Mouse (Mus musculus): Measurements from ENCODE around the gene Ccdc174.
"Not testable (repeated sequence)": the region's sequence is repeated elsewhere in the genome, so short reads cannot be mapped to it uniquely, and the experiment has no call there.

Ccdc174 gene

DNA sequence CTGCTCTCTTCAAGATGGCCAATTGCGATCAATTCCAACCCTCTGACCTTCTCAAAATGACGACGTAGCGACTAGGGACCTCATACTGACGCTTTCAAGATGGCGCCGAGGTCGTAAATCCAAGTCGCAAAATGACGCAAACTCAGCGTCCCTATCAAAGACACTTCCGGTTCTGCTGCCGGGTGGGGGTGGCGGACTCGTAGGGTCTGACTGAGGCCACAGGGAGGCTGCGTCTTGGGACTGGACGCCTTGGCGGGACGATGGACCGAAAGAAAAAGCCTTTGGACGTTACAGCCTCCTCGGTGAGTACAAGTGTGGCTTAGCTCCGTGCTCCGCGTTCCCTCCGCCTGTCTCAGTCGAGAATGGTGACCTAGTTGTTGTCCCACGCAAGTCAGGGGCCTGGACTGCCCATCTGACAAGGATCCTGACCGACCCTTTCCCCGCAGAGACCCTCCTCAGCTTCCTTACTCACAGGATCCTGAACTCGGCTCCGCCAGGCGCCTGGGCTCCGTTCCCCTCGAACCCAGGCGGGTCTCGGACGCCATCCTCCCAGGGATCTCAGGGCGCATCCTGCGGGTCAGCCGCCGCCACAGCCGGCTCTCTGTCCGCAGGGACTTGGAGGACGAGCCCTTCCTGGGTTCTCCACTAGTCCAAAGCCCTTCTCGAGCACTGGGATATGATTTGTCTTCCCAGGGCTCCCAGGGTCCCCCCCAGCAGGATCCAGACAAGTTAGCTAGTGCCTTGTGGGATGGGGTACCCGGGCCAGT is at the start of gene Ccdc174:
Gene Ccdc174 (plus strand): TSS at position 169 of the 767 bp plus-strand sequence.
- peak; percentile 89 for DNase-seq (ENCODE audit: low spot score)

DNA sequence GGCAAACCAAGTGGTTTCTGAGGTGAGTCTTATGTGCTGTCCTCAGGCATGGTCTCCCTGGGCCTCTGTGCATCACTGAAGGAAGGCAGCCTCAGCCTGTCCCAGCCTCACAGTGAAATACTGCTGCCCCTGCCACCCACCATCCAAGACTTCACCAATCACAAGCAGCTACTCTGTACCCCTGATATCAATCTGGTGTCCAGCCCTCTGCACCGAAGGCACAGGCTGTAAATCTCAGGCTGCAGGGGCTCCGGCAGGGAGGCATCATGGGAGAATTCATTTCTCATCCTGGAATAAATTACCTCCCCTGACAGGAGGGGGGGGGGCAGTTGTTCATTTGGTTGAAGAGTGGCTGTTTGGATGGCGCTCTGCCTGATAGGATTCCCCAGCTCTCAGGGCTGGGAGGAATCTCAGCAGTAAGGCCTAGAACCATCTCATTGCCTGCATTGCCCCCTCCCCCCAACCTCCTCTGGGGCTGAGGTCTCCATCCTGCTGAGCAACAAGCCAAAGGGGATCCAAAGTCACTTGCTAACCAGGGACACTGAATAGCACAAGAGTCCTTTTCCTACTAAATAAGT is 44.9 kb upstream of the Ccdc174 start:
- DNase-seq (ENCODE audit: low spot score) = no peak

DNA sequence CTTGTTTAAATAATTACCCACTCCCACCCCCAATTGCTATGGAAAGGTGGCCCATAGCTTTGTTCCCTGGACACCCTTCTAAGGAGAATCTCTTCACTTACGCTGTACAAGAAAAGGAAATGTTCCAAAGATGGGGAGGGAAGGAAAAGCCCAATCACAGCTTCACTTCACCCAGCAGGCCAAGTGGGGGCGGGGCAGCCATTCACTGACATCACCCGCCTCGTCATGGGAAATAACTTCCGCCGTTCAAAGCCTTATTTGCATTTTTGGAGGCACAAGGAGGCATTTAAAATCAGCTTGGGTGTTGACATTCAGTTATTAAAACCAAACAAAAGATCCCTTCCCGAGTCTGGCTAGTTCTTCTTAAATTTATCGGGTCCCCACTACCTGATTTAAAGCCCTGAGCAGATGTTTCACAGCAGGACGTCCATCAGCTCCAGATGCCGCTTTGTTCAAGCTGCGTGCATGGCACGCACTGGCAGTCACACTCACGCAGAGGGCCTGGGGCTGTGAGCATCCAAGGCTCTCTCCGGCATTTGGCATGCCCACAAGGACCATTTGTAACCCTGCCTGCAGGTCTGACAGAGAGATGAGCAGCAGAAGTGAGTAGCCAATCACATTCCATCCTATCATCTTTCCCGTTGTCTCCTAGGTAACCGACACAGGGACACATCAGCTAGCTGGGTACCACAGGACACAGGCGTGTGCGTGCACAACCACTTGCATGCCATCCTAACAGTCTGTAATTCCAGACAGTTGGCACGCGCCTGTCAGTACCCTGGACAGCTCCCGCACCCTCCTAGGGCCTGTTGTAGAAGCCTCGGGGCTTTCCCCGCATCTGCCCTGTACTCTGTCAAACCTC is 38.6 kb upstream of the Ccdc174 start:
- peak; percentile 87 for DNase-seq (ENCODE audit: low spot score)

DNA sequence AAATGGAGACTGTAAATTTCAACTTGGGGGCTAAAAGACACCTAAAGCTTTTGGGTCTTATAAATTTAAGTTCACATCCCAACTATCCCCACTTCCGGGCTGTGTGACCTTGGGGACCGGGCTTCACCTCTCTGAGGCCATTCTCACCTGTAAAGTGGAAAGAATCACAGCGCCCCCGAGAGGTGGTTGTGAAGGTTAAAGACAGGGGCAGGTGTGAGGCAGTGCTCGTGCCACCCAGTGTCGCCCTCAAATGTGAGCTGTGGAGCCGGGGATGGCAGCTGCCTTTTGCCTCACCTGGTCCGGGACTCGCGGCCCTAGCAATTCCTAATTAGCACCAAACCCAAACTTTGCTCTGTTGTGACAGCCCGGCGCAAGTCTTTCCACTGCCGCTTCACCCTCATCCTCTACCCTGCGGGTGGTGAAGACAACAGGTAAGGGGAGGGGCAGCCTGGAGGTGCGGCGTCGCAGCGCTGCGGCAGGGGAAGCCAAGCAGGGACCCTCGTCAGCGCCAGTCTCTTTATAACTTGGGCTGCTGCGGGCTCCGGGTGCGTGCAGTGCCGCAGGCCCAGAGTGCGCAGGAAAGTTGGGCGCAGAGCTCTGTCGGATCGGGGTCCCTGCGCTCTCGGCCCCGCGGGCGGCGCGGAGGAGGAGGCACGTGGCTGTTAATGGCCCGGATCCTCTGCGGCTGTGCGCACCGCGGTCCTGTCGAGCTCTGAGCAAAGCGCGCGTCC is 34.8 kb upstream of the Ccdc174 start:
- no peak for DNase-seq (ENCODE audit: low spot score)

DNA sequence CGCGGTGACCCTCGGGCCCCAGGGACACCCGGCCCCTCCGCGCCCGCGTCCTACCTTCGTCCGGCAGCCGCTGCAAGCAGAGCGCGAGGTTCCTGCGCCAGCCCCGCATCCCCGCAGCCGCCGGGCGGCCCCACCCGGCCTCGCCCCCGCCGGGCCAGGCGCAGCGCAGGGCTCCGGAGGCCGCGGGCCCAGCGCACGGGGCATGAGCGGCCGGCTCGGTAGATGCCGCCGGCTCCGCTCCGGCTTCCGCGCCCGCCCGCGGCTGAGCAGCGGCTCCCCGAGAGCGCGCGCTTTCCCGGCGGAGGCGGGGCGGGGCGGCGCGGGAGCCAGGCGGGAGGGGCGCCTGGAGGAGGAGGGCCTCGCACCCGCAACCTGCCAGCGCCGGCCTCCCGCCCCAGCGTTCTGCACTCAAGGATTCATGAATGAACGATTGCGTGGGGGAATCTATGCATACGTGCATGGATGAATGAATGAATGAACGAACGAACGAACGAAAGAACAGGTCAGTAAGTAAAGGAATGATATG is 34.2 kb upstream of the Ccdc174 start:
- DNase-seq (ENCODE audit: low spot score) = no peak

DNA sequence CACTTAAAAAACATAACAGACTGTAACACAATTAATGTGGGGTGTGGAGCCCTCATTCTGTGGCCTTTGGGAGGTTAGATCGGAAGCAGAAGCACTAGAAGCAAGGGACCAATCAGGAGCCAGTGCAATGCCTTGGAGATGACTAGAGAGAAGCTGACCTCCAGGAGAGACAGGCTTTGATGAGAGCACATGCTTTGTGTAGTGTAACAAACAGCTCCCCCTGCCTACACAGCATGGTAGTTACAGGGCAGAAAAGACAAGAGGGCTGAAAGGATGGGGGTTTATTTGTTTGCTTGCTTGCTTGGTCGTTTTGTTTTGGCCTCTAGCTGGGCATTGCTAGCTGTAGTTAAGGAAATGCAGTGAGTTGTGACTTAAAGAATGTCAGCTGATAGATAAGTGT is 25.3 kb upstream of the Ccdc174 start:
- peak; percentile 54 for DNase-seq (ENCODE audit: low spot score)

DNA sequence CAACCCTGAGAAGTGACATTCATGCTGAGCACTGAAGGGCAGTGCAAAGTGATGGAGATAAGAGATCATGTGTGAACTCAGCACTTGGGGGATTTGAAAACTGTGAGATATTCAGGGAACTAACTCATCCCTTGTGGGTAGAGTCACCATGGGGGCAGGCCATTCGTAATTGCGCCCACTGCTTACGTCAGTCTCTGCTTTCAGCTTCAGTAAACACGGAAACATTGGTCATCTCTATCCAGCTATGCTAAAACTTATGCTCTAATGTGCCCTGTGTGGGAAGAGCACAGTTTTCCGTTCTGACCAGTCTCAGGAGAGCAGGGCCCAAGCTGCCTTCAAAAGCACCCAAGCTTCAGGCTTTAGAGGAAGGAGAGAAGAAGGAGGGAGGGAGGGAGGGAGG is 19.5 kb upstream of the Ccdc174 start:
- no peak for DNase-seq (ENCODE audit: low spot score)

DNA sequence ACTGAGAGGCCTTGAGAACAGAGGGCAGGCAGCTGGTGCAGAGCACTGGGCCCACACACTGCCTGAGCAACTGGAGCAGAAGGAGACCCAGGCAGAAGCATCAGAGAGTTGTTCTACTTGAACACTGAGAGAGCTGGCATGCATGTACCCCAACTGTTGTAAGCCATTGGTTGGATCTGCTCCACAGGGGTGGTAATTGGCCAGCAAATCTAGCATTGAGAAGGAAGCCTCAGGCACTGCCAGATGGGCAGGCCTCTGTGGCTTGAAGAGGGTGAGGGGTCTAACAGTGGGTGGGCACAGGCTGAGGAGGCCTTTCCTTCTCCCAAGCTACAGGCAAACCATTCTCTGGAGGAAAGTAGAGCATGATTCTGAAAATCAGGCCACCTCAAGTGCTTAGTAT is 15.0 kb upstream of the Ccdc174 start:
- no peak for DNase-seq (ENCODE audit: low spot score)

DNA sequence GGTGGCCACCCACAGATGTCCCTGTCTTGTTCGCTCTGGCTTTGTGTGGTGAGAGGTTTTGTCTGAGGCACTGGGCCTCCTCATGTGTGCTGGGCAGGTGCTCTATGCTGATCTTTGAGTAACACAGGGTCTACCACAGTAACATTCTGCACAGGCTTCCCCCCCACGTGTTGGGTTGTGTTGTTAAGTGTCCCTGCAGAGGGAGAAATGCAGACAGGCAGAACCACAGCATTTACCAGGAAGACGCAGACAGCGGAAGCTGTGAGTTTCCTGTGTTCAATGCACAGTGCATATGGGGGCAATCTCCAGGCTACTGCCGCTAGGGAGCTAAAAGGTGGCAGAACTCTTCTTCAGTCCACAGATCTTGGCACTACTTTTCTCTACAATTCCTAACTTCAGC is 13.3 kb upstream of the Ccdc174 start:
- no peak for DNase-seq (ENCODE audit: low spot score)

DNA sequence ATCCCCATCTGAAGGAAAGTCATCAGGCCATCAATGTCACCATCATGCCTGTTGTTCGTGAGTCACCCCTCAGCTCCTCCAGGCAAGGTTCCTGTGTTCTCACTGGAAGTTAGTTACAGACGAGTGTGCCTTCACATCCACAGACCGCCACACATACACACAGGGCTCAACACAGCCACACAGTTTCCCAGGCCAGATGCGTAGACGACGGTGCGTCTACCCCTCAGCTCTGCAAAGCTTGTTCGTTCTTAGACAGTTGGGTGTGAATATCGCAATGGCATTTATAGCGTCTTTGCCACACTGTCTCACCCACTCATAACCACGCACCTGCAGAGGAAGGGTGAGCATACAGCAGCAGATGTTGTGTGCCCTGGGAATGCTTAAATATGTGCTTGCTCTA is 12.3 kb upstream of the Ccdc174 start:
- no peak for DNase-seq (ENCODE audit: low spot score)

DNA sequence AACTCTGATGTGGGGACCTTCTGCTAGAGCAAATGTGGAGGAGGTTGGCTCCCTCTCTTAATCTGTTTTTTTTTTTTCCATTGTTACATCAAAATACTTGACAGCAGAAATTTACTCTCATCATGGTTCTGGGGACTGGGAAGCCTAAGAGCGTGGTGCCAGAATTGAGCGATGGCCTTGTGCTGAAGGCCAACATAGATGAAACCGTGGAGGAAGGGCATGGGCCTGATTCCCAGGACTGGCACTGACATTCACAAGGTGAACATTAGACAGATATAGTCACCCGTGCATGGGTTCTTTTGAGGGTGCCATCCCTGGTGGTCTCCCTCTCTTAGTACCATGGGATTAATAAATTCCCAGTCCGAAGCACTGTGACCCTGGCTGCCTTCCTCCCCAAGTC is 9.8 kb upstream of the Ccdc174 start:
- no peak for DNase-seq (ENCODE audit: low spot score)

DNA sequence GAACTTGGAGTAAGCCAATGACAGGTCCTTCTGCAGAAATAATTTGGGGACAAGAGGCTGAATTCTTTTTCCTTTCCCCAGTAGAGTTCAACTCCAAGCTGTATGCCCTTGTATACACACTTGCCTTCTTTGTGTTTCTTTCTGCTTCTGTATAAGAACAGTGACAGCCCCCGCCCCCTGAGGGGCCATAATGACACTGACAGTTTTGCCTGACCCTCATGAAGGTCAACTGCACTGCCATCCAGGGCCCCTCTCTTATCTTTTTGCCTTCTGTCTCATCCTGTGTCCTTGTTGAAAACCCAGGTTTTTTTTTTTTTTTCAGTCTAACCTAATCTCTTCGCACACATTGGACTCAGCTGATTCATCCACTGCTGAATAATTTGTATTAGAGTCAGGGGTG is 5.1 kb upstream of the Ccdc174 start:
- DNase-seq (ENCODE audit: low spot score) = peak; percentile 32

DNA sequence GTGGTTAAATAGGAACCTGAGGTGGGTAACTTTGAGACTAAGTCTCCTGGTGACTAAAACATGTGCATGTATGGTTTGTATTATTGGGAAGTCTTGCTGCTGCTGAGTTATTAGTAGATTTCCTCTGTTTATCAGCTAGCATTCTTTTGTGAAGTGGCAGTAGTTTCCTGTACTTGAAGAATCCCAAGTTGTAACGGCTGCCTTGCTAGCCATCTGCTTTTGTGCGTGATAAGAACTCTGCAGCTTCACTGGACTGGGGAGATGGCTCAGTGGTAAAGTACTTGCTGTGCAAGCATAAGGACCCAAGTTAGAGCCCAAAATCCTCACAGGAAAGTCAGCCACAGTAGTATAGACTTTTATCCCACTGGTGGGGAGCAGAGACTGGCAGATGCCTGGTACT is 6.0 kb downstream of the Ccdc174 start:
- no peak for DNase-seq (ENCODE audit: low spot score)

DNA sequence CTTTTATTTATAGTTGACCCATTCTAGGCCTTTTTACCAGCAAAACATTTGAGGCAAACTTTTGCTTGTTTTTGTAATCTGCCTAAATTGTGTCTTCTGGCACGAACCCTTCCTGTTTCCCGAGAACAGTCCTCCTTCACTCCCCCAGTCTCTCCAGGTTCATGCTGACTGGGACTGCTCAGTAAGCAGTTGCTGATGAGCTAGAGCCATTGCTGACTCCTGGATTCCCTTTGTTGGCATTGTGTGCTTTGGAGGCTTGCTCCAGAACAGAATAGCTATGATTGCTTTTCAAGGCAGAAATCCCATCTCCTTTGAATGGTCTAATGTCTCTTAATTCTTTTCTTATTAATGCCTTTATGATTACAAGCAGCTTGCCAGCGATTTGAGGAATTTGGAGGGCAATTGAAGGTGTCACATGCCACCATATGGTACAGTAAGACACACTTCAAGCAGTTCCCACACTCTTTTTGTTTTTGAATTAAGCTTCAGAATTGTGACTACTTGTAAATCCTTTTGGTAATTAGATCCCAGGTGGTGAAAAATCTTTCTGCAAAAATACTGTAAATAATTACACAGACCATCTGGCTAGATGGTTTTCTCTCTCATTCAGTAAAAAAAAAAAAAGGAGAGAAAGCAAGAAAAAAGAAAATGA is 11.5 kb downstream of the Ccdc174 start:
- DNase-seq (ENCODE audit: low spot score) = no peak

DNA sequence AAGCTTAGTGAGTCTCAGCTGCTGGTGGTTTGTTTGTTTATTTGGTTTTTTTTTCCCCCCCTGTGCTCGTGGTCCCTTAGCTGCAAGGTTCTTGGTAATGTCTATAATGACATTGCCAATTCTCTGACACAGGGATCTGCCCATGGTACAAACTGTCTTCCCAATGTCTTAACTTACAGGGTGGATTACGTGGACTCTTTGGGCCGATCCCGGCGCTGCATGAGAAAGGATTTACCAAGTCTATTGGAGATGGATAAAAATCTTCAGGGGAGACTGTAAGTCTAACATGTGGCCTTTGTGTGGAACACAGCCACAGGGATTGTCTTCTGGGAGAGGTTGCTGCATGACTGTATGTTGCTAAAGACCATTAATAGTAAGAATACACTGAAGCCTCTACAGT is 12.8 kb downstream of the Ccdc174 start:
- no peak for DNase-seq (ENCODE audit: low spot score)

DNA sequence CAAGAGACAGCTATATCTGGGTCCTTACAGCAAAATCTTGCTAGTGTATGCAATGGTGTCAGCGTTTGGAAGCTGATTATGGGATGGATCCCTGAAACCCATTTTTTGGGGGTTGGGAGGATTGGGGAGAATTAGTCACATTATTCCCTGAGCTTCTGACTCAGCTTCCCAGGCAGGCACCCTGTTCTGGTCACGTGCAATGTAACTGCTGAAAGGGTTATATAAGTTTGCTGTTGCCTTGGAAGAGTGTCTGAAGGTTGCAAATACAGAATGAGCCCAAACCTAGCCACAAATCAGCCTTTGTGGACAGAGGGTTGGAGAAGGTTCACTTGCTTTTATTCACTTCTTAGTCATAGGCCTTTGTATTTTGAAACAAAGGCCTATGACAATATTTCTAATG is 13.9 kb downstream of the Ccdc174 start:
- no peak for DNase-seq (ENCODE audit: low spot score)

DNA sequence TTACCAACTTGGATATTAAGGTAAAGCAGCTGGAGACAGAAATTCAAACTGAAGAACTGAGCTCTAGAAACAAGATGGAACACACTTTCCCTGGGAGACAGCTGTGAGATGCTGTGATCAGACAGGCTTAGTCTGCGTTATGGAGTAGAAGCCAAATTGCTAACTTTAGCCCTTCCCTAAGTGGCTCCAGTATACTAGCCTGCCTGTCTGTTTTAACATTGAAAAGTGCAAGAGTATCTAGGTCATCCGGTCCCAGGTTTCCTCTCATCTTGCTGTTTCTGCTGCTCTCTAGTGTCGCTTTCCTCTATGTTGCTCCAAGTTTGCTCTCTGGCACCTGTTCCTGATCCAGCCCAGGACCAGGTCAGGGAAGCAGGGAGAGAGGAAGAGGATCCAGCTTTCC is 18.9 kb downstream of the Ccdc174 start:
- DNase-seq (ENCODE audit: low spot score) = no peak

DNA sequence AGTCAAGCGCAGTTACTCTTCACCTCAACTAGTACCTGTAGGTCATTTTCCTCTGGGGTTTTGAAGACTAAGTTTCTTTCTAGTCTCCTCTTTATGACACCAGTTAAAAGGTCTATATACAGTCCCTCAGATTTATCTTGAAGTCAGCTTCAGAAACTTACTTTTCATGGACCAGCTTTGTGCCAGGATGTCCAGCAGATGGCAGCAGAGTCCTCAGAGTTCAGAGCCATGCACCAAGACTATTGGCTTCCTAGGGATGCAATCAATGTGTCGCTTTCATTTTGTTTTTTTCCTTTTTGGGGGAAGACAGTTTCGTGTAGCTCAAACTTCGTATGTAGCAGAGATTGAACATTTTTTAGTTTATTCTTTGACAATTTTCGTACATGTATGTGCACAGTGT is 23.7 kb downstream of the Ccdc174 start:
- peak; percentile 91 for DNase-seq (ENCODE audit: low spot score)

DNA sequence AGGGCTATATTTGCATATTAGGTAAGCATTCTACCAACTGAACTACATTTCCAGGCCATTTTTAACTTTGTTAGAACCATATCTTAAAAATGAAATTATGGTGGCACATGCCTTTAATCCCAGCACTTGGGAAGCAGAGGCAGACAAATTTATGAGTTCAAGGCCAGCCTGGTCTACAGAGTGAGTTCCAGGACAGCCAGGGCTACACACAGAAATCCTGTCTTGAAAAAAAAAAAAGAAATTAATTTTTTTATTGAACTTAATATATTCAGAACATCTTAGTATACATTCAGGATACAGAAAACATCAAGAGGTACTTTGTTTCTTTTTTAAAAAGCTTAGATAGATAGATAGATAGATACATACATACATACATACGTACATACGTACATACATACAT is 24.7 kb downstream of the Ccdc174 start, which contains the start of gene 4930590J08Rik:
Gene 4930590J08Rik (plus strand): TSS at position 301 of the 400 bp plus-strand sequence.
- DNase-seq (ENCODE audit: low spot score) = not testable (repeated sequence)

DNA sequence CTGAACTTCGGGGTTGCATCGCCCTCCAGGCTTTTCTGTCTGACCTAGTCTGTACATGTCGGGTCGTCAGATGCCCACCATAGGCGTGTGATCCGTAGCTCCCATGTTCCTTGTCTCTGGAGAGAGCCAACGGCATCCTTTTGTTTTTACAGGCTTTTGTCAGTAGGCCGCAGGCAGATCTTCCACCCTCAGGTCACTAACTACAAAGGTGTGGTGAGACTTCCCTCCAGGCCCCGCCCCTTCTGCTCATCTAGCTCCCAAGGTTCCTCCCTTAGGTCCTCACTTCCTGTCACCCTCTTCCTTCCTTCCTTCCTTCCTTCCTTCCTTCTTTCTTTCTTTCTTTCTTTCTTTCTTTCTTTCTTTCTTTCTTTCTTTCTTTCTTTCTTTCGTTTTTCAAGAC is 36.2 kb downstream of the Ccdc174 start:
- no peak for DNase-seq (ENCODE audit: low spot score)

DNA sequence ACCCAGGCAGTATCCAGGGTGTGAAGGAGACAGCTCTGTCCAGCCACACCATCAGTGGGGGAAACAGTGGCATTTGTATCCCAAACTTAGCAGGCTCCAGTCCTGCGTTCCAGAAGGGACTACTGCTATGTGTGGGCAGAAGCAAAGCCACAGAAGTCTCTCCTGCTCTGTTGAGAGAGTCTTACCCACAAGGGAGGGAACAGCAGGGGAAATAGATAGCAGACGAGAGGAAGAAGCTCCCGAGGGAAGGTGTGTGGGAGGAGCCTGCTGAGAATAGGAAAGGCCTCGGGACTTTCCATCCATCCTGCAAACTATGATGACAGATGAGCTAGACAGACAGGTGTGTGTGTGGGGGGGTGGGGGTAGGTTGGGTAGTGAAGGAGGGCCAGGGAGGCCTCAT is 39.4 kb downstream of the Ccdc174 start:
- DNase-seq (ENCODE audit: low spot score) = no peak
